Mouse (Mus musculus) adrenal gland, postnatal 4 days (tissue): ENCODE measurements around the gene Gm17657. TPM values are rescaled to one million over a fixed set of nuclear protein-coding genes. Genes with fewer than 3 reads are reported as not detected.
"Not testable (repeated sequence)": the region's sequence is repeated elsewhere in the genome, so short reads cannot be mapped to it uniquely, and the experiment has no call there.

Experiments
- DNase-seq, 2 experiments: peaks; one replicate each; pipeline ENCODE4 v3.0.0; 2021 to 2022; ENCODE audit warnings: low spot score in 2 of 2, mixed read lengths in 2 of 2
- total RNA-seq, 2 experiments: library from RNA; stranded (reverse); gene quantifications; 2 replicates each; pipeline ENCODE4 v1.2.3; 2021

Gm17657 gene
- total RNA-seq, 2 experiments from 2014 or later: not detected

DNA sequence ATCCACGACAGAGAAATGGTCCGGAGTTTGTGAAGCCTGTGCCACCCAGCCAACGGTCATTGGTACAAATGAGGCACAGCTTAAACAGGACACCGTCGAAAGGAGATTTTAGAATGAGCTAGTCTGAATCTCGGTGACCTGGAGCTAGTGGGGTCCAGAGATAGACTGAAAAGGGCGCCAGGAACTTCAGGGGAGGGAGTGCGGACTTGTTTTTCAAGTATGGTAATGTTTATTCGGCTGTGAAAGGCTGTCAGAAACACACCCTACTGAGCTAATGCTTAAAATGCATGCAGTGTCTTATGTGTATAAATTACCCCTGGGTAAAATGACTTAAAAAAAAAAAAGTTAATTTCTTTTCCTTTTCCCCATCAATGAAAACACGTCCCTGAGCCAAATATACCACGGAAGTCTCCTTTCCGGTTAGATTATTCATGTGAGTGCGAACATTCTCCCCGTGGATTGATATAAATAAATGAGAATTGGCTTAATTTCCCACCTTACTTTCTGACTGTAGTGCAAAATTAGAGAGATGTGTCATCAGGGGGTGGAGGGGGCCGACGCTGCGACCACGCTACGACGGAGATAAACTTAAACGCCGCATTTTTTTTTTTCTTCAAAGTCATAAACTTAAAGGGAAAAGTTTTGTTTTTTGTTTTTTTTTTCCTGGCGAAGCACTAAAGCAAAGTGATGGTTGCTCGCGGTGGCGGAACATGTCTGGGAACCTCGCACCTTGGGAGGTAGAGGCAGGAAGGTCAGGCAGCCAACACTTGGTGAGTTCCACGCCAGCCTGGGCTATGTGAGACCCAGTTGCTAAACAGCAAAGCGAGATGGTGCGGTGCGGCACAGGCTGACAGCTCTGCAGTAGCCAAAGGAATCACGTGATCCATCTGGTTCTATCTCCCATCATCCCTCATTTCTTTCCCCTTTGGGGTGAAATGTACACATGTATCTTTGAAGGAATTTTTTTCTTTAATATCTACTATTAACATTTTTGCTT lies 46.5 kb downstream of the Gm17657 start:
- no peak for DNase-seq

DNA sequence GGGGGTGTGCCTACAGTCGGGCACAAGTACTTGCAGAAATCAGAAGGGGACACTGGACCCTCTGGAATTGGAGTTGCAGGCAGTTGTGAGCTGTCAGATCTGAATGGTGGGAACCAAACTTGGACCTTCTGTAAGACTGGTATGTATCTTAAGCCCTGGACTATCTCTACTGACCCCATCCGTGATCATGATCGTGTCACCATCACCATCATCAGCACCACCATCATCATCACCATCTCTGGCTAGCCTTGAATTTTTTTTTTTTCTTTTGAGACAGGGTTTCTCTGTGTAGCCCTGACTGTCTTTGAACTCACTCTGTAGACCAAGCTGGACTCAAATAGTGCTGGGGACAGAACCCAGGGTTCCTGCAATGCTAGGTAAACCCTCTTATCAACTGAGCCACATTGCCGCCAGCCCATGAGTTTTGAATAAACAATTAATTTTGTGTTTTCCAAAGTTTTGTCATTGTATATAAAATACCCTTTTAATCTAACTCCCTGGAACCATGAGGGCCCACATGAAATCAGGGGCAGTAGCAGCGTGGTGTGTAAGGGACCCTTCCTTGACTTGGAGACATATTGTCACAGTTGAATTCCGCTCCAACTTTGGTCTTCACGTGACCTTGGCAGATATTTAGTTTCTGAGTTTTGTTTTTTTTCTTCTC lies 47.3 kb downstream of the Gm17657 start:
- DNase-seq: no peak

DNA sequence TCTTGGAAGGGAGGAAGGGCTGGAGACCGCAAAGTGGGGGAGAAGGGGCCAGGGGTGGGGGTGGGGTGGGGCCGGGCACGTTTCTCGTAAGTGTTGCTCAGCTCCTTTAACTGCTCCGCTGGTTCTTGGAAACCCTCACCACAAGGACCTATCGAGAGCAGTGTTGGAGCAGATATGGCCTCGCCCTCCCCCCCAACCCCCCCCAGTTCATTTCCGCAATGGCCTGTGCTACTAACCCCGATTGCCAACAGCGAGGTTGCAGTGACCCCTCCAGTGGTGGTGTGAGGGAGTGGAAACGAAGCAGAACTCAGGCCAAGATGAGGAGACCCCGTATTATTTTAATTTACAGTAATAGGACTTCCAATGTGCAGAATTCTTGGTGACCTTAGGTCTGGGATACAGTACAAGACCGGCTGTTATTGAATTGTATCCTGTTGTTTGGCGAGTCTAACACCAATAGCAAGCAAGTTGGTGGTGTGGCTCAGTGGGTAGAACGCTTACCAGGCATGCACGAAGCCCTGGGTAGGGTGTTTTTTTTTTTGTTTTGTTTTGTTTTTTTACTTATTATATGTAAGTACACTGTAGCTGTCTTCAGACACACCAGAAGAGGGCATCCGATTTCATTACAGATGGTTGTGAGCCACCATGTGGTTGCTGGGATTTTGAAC lies 48.5 kb downstream of the Gm17657 start:
- no peak for DNase-seq

DNA sequence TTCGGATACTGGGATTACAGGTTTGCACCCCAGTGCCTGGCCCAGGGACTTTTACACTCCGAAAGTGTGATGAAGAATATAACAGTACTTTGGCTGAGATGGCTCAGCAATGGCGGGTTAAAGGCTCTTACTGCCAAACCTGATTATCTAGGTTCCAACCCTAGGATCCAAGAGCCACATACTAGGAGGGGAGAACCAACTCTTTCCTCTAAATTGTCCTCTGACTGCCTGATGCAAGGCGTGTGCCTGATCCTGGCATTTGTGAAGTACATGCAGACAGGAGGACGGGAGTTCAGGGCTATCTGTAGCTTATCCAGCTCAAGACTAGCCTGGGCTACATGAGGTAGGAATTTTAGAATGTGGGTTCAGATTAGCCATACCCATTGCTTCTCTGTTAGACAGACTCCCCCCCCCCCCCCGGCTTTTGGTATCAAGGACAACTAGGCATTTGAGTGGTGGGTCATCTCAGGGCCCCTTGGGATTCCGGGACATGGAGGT lies 49.1 kb downstream of the Gm17657 start:
- DNase-seq: no peak

DNA sequence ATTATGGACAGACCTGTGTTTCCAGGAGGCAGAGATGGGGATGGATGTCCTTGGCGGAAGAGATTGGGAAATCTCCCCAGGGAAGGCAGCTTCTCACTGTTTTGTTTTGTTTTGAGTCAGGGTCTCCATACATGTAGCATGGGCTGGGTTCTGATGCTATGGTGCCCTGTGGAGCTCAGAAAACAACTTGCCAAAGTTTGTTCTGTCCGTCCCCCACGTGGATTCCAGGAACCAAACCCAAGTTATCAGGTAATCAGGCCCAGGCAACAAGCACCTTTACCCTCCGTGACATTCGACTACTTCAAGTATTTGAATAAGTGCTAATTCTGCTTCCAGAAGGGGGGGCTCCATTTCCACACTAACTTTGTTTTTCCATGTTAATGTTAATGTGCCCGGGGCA lies 49.9 kb downstream of the Gm17657 start:
- DNase-seq: no peak

DNA sequence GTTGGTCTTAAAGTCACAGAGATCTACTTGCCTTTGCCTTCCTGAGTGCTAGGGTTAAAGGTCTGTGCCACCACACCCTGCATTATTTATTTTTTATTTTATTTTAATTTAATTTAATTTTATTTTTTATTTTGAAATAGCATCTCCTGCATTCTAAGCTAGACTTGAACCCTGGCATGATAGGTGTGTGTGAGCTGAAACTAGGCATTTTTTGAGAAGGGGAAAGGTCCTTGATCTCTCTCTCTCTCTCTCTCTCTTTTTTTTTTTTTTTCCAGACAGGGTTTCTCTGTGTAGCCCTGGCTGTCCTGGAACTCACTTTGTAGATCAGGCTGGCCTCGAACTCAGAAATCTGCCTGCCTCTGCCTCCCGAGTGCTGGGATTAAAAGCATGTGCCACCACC lies 50.5 kb downstream of the Gm17657 start:
- not testable (repeated sequence) for DNase-seq

DNA sequence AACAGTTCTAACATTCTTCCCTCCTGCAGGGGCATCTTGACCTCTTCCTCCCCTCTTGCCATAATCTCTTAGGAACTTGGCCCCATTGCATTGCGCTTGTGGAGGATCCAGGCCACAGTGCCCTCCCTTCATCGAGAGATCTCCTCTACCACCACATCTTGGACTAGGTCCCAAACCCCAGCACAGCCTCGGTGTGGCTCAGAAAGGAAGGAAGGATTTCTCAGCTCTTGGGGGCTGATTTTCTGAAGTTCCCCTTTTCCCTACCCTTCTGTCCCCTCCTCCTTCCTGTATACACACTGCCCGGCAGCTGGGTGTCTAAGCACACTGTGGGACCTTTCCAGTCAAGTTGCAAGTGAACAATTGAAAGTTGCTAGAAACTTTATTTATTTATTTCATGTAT lies 51.4 kb downstream of the Gm17657 start:
- no peak for DNase-seq

DNA sequence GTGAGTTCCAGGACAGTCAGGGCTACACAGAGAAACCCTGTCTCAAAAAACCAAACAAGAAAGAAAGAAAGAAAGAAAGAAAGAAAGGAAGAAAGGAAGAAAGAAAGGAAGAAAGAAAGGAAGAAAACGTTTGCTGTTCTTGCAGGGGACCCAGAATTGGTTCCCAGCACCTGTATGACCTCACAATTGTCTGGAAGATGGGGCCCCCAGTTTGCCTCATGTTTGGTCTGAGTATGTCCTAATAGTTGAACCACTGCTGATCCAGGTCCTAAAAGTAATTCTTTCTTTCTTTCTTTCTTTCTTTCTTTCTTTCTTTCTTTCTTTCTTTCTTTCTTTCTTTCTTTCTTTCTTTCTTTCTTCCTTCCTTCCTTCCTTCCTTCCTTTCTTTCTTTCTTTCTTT lies 52.0 kb downstream of the Gm17657 start:
- DNase-seq: not testable (repeated sequence)

DNA sequence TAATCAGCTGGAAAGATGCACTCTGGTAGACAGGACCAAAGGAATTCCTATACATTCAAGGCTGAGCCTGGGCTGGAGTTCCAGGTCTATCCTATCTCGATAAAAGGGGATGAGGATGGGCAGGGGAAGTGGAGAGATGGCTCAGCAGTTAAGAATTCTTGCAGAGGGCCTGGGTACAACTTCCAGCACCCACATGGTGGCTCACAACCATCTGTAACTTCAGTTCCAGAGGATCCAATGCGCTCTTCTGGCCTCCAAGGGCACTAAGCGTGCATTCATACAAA lies 52.4 kb downstream of the Gm17657 start:
- DNase-seq: no peak

DNA sequence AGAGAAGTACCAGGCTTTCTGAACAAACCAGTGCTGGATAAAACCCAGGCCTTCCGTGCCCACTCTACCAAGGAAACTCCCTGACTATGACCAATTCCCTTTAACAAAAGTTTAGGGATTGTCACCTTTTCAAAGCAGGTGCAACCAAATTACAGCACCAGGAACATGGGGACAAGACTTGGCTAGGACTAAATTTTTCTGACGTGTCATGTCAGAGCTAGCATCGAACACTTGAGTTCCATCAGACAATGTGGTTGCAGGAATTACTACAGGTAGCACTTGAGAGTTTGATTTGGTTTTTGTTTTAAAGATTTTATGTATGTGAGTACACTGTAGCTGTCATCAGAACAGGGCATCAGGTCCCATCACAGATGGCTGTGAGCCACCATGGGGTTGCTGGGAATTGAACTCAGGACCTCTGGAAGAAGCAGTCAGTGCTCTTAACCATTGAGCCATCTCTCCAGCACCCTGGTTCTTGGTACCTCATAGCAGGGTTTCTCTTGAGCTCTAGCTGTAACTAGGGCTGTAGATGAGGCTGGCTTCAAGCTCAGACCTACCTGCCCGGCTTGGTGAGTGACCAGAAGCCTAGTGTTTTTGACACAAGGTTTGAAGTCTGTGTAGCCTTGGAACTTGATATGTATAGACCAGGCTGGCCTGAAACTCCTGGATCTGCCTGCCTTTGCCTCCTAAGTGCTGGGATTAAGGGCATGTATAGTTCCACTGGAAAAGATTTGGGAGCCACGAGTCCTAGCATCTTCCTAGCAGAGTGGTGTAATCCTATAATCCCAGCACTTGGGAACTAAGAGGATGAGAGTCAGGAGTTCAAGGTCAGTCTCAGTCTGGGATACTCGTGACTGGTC lies 53.0 kb downstream of the Gm17657 start:
- no peak for DNase-seq

DNA sequence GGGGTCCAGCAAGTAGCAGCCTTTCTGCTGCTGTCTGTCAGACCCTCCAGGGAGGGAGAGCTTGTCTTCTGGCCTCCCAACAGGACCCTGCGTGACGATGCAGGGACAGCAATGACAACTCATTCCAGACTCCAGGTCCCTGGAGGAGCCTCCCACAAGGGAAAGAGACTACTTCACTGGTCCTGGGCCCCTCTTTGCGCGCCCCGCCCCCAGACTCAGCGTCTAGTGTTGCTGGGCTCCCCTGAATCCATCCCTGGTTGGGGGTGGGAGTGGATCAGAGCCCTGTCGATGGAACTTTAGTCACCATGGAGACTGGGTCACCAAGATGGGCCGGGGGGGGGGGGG lies 54.7 kb downstream of the Gm17657 start:
- DNase-seq: no peak

DNA sequence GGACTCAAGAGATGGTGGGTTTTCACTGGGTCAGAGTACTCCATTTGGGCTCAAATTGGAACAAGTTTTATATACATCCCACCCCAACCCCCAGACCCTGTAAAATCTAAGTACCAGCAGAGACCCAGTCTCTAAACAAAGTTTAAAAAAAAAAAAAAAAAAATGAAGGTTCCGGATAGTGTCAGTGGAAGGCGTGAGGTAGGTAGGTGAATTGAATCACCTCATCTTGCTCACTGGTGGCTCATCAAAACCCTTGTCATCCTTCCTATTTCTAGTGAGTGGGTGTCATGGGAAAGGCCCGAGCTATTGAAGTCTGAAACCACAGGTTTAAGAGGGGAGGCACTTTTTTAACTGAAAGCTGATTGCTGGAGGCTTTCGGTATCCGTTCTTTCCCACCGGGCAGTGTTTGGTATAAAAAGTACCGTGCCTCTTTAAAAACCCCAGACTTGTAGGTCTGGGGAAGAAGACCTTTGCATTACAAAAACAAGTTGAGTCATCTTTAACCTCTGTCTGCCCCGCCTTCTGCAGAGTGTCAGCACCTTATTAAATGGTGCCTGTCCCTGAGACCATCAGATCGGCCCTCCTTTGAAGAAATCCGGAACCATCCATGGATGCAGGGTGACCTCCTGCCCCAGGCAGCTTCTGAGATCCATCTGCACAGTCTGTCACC lies 55.2 kb downstream of the Gm17657 start:
- DNase-seq: no peak

DNA sequence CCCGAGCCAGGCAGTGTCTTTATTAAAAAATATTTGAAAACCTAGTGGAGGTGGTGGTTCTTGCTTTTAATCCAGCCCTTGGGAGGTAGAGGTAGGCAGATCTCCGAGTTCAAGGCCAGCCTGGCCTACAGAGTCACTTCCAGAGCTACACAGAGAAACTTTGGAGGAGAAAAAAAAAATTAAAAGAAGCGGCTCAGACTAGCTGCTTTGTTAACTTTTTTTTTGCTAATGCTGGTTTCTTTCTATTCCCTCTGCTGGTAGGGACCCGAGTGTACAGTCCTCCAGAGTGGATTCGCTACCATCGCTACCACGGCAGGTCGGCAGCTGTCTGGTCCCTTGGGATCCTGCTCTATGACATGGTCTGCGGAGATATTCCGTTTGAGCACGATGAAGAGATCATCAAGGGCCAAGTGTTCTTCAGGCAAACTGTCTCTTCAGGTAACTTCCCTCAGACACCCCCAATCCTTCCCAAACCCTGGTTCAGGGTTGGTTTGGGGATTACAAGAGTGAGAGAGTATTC lies 55.9 kb downstream of the Gm17657 start:
- DNase-seq: no peak

DNA sequence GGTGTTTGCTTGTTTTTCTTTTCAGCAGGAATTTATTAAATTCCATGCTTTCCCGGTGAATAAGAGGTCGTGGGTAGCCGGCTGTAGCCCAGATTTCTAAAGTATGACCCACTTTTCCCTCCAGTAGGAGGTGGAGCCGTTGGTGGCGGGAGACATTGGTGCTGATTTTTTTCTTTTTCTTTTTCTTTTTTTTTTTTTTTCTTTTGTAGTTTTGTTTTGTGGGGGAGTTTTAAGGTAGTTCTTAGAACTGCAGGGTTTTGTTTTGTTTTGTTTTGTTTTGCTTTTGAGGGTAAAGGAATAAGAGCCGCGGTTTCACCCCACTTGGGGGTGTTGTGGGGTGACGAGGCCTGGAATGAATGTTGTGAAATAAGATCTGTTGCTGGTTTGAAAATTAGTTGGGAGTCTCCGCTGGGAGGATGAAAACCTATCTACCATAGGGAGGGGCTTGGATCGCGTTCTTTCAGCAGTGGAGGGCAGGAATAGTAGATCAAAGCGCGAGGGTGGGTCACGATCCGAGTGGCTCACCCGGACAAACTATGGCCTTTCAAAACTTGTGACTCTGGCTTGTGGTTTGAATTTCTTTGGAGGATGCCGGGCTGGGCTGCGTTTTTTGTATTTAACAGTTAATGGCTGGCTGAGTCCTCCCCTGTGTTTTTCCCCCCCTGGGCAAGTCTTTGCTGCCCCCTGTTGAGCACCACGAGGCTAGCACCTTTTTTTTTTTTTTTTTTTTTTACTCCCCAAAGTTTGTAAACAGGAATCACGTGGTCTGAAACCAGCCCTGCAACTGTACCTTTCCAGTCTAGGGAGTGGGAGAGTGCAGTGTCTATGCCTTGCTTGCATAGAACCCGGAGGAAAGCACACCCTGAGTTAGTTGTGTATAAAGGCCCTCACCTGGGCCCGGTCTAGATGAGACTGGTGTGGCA lies 56.9 kb downstream of the Gm17657 start:
- peak; percentile 19 to 45 for DNase-seq

DNA sequence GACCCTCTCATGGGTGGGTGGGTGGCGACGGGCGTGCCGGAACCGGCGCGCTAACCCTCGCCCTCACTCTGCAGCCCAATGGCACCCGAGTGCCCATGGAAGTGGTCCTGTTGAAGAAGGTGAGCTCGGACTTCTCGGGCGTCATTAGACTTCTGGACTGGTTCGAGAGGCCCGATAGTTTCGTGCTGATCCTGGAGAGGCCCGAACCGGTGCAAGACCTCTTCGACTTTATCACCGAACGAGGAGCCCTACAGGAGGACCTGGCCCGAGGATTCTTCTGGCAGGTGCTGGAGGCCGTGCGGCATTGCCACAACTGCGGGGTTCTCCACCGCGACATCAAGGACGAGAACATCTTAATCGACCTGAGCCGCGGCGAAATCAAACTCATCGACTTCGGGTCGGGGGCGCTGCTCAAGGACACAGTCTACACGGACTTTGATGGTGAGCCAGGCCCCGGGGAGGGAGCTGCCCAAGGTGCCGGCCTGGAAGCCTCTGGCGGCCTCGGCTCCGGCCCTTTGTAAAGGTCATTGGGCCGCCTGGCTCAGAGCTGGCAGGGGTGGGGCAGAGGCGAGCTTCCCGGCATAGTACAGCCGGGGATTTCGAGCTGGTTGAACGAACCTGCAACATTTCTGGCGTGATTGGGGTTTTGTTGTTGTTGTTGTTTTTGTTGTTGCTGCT lies 57.7 kb downstream of the Gm17657 start:
- DNase-seq: peak; percentile 42 to 54

DNA sequence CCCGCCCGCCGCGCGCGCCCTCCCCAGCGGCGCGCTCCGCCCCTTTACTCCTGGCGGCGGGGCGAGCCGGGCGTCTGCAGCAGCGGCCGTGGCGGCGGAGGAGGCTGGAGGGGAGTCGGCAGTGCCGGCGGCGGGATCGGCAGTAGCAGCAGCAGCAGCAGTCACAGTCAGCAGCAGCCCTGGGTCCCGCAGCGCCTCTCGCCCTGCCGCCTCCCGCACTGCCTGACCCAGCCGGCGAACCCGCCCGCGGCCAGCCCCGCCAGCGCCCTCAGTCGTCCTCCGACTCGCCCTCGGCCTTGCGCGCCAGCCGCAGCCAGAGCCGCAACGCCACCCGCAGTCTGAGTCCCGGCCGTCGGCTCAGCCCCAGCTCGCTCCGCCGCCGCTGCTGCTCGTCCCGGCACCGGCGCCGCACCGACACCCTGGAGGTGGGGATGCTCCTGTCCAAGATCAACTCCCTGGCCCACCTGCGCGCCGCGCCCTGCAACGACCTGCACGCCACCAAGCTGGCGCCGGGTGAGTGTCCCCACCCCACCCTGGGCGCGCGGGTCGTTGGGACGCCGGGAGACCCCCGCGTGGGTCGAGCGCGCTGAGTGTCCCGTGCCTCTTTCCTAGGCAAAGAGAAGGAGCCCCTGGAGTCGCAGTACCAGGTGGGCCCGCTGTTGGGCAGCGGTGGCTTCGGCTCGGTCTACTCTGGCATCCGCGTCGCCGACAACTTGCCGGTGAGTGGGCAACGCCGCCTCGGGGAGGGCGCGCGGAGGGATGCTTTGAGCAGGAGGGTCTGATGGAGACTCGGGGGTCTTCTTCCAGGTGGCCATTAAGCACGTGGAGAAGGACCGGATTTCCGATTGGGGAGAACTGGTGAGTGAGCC lies 58.5 kb downstream of the Gm17657 start, which contains the start of gene Pim1:
Gene Pim1 (plus strand): TSS at position 41 of the 869 bp plus-strand sequence.
- DNase-seq: peak in 1 of 2 experiments; percentile 21

DNA sequence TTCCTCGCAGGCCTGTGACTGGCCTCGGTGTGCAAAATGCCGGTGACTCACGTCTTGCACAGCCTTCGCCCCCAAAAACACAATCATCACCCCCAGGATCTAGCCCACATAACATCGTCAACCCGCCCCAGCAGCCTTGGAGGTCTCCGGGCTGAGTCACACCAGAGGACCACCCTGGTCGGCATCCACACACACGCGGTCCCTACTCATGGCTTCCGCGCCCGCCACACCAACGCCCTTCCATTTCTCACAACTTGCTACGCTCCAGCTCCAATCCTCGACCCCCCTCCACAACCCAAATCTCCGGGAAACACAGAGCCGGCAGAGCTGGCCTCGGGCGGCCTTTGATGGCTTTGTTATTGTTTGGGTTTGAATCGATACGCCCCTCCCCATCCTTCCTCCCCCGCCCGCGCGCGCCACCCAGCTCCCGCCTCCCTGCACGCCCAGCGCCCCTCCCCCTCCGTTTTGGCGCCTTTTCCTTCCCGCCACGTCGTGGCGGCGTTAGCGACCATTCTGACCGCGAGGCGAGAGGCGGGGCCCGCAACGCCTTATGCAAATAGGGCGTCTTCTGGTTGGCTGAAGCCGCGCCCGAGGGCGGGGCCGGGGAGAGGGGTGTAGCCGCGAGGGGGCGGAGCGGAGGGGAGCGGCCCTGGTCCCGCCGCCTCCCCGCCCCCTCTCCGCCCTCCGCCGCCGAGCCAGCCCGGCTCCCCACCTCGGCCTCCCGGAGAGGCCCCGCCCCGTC lies 59.3 kb downstream of the Gm17657 start:
- DNase-seq: peak; percentile 97 to 98
